Mouse (Mus musculus) small intestine, adult 2 months (tissue): ENCODE data around the gene Ppcdc.

Source experiments
- CTCF ChIP-seq: fragments of 200-500 bp; IDR thresholded peaks from 2 replicates; pipeline ENCODE4 v1.5.1; 2012; ENCODE audit warnings: low read depth, mild to moderate bottlenecking, control low read depth, inconsistent platforms, low read length, moderate library complexity, mixed read lengths; ENCODE audit not compliant: insufficient replicate concordance, insufficient read length; ENCODE audit errors: extremely low read depth
- POLR2A ChIP-seq: fragments of 200-500 bp; IDR thresholded peaks from 2 replicates; pipeline ENCODE4 v1.6.1; 2012; ENCODE audit warnings: low read depth, mild to moderate bottlenecking, control low read depth, inconsistent platforms, low read length, moderate library complexity

DNA sequence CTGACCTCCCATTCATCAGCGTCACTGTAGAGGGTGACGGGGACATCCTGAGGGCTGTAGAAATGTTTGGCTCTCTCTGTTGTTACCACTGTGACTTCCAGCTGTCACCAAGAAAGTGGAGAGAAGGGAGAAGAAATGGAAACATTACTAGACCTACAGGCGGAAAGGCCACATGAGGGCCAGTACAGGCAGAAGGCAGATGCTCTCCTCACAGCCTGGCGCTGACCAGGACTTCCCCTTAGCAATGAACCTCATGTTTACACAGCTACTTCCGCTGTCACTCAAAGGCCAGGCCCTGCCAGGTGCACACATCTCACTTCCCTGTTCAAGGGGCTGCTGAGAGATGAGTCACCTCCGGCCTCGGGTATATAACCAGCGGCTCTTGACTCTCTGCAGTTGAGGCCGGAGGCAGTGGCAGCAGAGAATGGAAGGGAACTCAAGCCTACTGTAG lies 18.8 kb downstream of the Ppcdc start:
- no peak; the same call in 1 of the 2 replicates for TF ChIP-seq CTCF
- peak; percentile 56; the same call in 1 of the 2 replicates for TF ChIP-seq POLR2A
